Mouse (Mus musculus) heart, embryonic 12.5 days (tissue): ENCODE results near the gene 4930432M17Rik. TPM values are rescaled to one million over a fixed set of nuclear protein-coding genes. Genes with fewer than 3 reads are reported as not detected.

Experiments used
- ATAC-seq: fragments of 200-750 bp; cut with Nextera tagmentation; 2 replicates; pipeline ENCODE4 v1.8.0; 2017; ENCODE audit warnings: moderate TSS enrichment, moderate library complexity; ENCODE audit not compliant: insufficient number of reproducible peaks, low FRiP score
- H3K27ac ChIP-seq: fragments of 300-500 bp; sonication (generic); 2 replicates; pipeline ENCODE4 v1.5.1; 2016; ENCODE audit warnings: mild to moderate bottlenecking, moderate library complexity; ENCODE audit not compliant: poor library complexity, severe bottlenecking
- H3K27me3 ChIP-seq: fragments of 300-500 bp; sonication (generic); replicated peaks from 2 replicates; pipeline ENCODE4 v1.6.1; 2016; ENCODE audit warnings: mild to moderate bottlenecking, moderate library complexity
- H3K36me3 ChIP-seq: fragments of 300-500 bp; sonication (generic); 2 replicates; pipeline ENCODE4 v1.6.1; 2016; ENCODE audit warnings: mild to moderate bottlenecking, moderate library complexity
- H3K4me1 ChIP-seq: fragments of 300-500 bp; sonication (generic); replicated peaks from 2 replicates; pipeline ENCODE4 v1.6.1; 2016; ENCODE audit warnings: mild to moderate bottlenecking
- H3K4me2 ChIP-seq: fragments of 300-500 bp; sonication (generic); 2 replicates; pipeline ENCODE4 v1.6.1; 2016; ENCODE audit warnings: mild to moderate bottlenecking, moderate library complexity
- H3K4me3 ChIP-seq: fragments of 300-500 bp; sonication (generic); 2 replicates; pipeline ENCODE4 v1.5.1; 2016; ENCODE audit warnings: mild to moderate bottlenecking
- H3K9ac ChIP-seq: fragments of 300-500 bp; sonication (generic); 2 replicates; pipeline ENCODE4 v1.6.1; 2016; ENCODE audit warnings: mild to moderate bottlenecking, moderate library complexity
- H3K9me3 ChIP-seq: fragments of 300-500 bp; sonication (generic); replicated peaks from 2 replicates; pipeline ENCODE4 v1.6.1; 2016; ENCODE audit warnings: mild to moderate bottlenecking, moderate library complexity
- WGBS: fragments of 180-500 bp; shearing (Covaris S2); methylation state at CpG from one replicate; pipeline ENCODE4 v1.1.7; 2016; 5-methylcytosine and 5-hydroxymethylcytosine counted together
- polyA plus RNA-seq: library from polyadenylated mRNA; unstranded; fragments of >200 nt; fragmentation: Nextera tagmentation; extraction: Ambion mirVana; gene quantifications from 2 replicates; pipeline ENCODE4 v1.2.1, GENCODE M21; 2016

Gene 4930432M17Rik
- polyA plus RNA-seq, 1 experiment from 2014 or later: not detected

GRCm38 (mm10) chr3:121689697-121690096, 19.1 kb downstream of the 4930432M17Rik start:
- H3K9me3 ChIP-seq: no peaks in the 10 kb centered on the region
- H3K4me3 ChIP-seq: no peak overlapping the region
- H3K9ac ChIP-seq: no peak overlapping the region
- H3K27ac ChIP-seq: no peak overlapping the region
- no peak overlapping the region for H3K4me2 ChIP-seq
- no peak for ATAC-seq
- H3K36me3 ChIP-seq: no peaks in the 10 kb centered on the region
- H3K27me3 ChIP-seq: no peaks in the 10 kb centered on the region
- H3K4me1 ChIP-seq: no peaks in the 10 kb centered on the region
- 82% methylated on average over 3 of the region's 3 CpGs for WGBS

GRCm38 (mm10) chr3:121693001-121693730, 22.6 kb downstream of the 4930432M17Rik start:
- H3K27me3 ChIP-seq: no peaks in the 10 kb centered on the region
- no peaks in the 10 kb centered on the region for H3K4me1 ChIP-seq
- H3K9me3 ChIP-seq: no peaks in the 10 kb centered on the region
- no peak overlapping the region for H3K4me2 ChIP-seq
- no peak overlapping the region for H3K4me3 ChIP-seq
- no peak overlapping the region for H3K9ac ChIP-seq
- WGBS: 67% methylated on average over 13 of the region's 13 CpGs
- H3K36me3 ChIP-seq: no peaks in the 10 kb centered on the region
- ATAC-seq: no peak
- H3K27ac ChIP-seq: no peak overlapping the region

GRCm38 (mm10) chr3:121693746-121694145, 23.2 kb downstream of the 4930432M17Rik start:
- no peak overlapping the region for H3K4me2 ChIP-seq
- no peak overlapping the region for H3K9ac ChIP-seq
- H3K9me3 ChIP-seq: no peaks in the 10 kb centered on the region
- no peak overlapping the region for H3K27ac ChIP-seq
- H3K4me1 ChIP-seq: no peaks in the 10 kb centered on the region
- H3K27me3 ChIP-seq: no peaks in the 10 kb centered on the region
- no peak for ATAC-seq
- no peaks in the 10 kb centered on the region for H3K36me3 ChIP-seq
- H3K4me3 ChIP-seq: no peak overlapping the region
- 79% methylated on average over 5 of the region's 5 CpGs for WGBS

GRCm38 (mm10) chr3:121697169-121697568, 26.6 kb downstream of the 4930432M17Rik start:
- H3K27ac ChIP-seq: no peak overlapping the region
- H3K27me3 ChIP-seq: no peaks in the 10 kb centered on the region
- peaks cover 15% of the 10 kb centered on the region for H3K4me1 ChIP-seq
- no peak overlapping the region for H3K9ac ChIP-seq
- no peak overlapping the region for H3K4me3 ChIP-seq
- H3K9me3 ChIP-seq: no peaks in the 10 kb centered on the region
- ATAC-seq: no peak
- WGBS: 83% methylated on average over 7 of the region's 7 CpGs
- no peaks in the 10 kb centered on the region for H3K36me3 ChIP-seq
- no peak overlapping the region for H3K4me2 ChIP-seq

- Histone ChIP-seq H3K4me1 (peaks cover 15% of the 10 kb centered on the region), H3K4me3 (no peak overlapping the region), H3K27ac (no peak overlapping the region), H3K4me2 (no peak overlapping the region), H3K27me3 (no peaks in the 10 kb centered on the region), H3K9ac (no peak overlapping the region), H3K9me3 (no peaks in the 10 kb centered on the region), H3K36me3 (no peaks in the 10 kb centered on the region)
- 75% methylated on average over 4 of the region's 4 CpGs for WGBS
- ATAC-seq: no peak
Measured at GRCm38 (mm10) chr3:121699401-121699800, 28.8 kb downstream of the 4930432M17Rik start.

GRCm38 (mm10) chr3:121699849-121700248, 29.3 kb downstream of the 4930432M17Rik start:
- peak overlapping the region; percentile 41; the same call in 1 of the 2 replicates for H3K4me2 ChIP-seq
- no peak overlapping the region for H3K9ac ChIP-seq
- no peak for ATAC-seq
- H3K36me3 ChIP-seq: no peaks in the 10 kb centered on the region
- no peak overlapping the region for H3K4me3 ChIP-seq
- H3K27ac ChIP-seq: no peak overlapping the region
- peaks cover 15% of the 10 kb centered on the region for H3K4me1 ChIP-seq
- no peaks in the 10 kb centered on the region for H3K9me3 ChIP-seq
- no peaks in the 10 kb centered on the region for H3K27me3 ChIP-seq
- WGBS: 85% methylated on average over 4 of the region's 4 CpGs

- Histone ChIP-seq H3K9ac (no peak overlapping the region), H3K4me3 (no peak overlapping the region), H3K36me3 (no peaks in the 10 kb centered on the region), H3K4me2 (peak overlapping the region; percentile 41), H3K4me1 (peaks cover 15% of the 10 kb centered on the region), H3K9me3 (no peaks in the 10 kb centered on the region), H3K27me3 (no peaks in the 10 kb centered on the region), H3K27ac (peak overlapping the region; percentile 33; the same call in 1 of the 2 replicates)
- WGBS: 29% methylated on average over 8 of the region's 8 CpGs
- ATAC-seq: no peak
Measured at GRCm38 (mm10) chr3:121700364-121700952, 29.9 kb downstream of the 4930432M17Rik start.

GRCm38 (mm10) chr3:121703155-121703879, 32.8 kb downstream of the 4930432M17Rik start:
- no peak overlapping the region for H3K4me3 ChIP-seq
- H3K27ac ChIP-seq: no peak overlapping the region
- 66% methylated on average over 7 of the region's 7 CpGs for WGBS
- no peak overlapping the region for H3K9ac ChIP-seq
- H3K27me3 ChIP-seq: no peaks in the 10 kb centered on the region
- H3K4me2 ChIP-seq: no peak overlapping the region
- H3K36me3 ChIP-seq: no peaks in the 10 kb centered on the region
- no peak for ATAC-seq
- peaks cover 15% of the 10 kb centered on the region for H3K4me1 ChIP-seq
- no peaks in the 10 kb centered on the region for H3K9me3 ChIP-seq

GRCm38 (mm10) chr3:121703880-121704243, 33.3 kb downstream of the 4930432M17Rik start:
- ATAC-seq: no peak
- H3K4me1 ChIP-seq: peaks cover 15% of the 10 kb centered on the region
- H3K27me3 ChIP-seq: no peaks in the 10 kb centered on the region
- H3K4me2 ChIP-seq: no peak overlapping the region
- no peak overlapping the region for H3K27ac ChIP-seq
- no peak overlapping the region for H3K9ac ChIP-seq
- H3K9me3 ChIP-seq: no peaks in the 10 kb centered on the region
- H3K36me3 ChIP-seq: no peaks in the 10 kb centered on the region
- WGBS: 74% methylated on average over 3 of the region's 3 CpGs
- H3K4me3 ChIP-seq: no peak overlapping the region

- H3K27ac ChIP-seq: no peak overlapping the region
- 59% methylated on average over 5 of the region's 5 CpGs for WGBS
- no peak overlapping the region for H3K4me3 ChIP-seq
- H3K9me3 ChIP-seq: no peaks in the 10 kb centered on the region
- H3K4me1 ChIP-seq: peaks cover 7% of the 10 kb centered on the region
- H3K4me2 ChIP-seq: no peak overlapping the region
- H3K9ac ChIP-seq: no peak overlapping the region
- ATAC-seq: no peak
- no peaks in the 10 kb centered on the region for H3K36me3 ChIP-seq
- H3K27me3 ChIP-seq: no peaks in the 10 kb centered on the region
Measured at GRCm38 (mm10) chr3:121706087-121706486, 35.5 kb downstream of the 4930432M17Rik start.

GRCm38 (mm10) chr3:121707106-121707505, 36.5 kb downstream of the 4930432M17Rik start:
- ATAC-seq: no peak
- H3K27ac ChIP-seq: no peak overlapping the region
- no peak overlapping the region for H3K4me3 ChIP-seq
- no peak overlapping the region for H3K4me2 ChIP-seq
- H3K27me3 ChIP-seq: no peaks in the 10 kb centered on the region
- no peaks in the 10 kb centered on the region for H3K9me3 ChIP-seq
- 79% methylated on average over 4 of the region's 4 CpGs for WGBS
- H3K4me1 ChIP-seq: peaks cover 12% of the 10 kb centered on the region
- no peak overlapping the region for H3K9ac ChIP-seq
- no peaks in the 10 kb centered on the region for H3K36me3 ChIP-seq
